ENCODE assay signal across 18 mouse cellular contexts in the genomic region with DNA sequence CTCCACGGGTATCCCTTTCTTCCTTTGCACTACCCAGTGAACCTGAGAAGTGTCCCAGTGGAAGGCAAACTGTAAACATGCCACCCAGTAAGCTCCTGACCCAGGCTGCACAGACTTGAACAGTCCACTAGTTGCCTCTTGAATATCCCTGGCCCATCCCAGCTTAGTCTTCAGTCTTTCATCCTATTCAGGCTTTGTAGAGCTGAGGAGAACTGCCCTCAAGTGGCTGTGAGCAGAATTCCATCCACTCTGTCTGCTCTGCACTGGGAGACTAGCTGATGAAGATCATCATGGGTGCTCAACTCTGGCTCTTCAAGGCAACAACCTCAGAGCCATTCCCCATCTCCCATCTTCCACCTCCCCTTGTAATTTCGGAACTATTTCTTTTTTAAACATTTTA.
DNase-seq lines count a peak whose midpoint lies in the region; ATAC-seq and TF ChIP-seq lines count a peak whose summit lies in the region.
"Had no signal": no experiment of that assay in that cellular context is flagged by ENCODE, and none has a peak within 500 bp of the region (broad histone marks: within the 10 kb centered on the region; RNA-seq: fewer than 3 reads in every experiment).

No protein-coding gene starts in this region.

- DNase-seq in forebrain, embryonic 10.5 days (ENCODE audit: extremely low spot score, low spot score): no peak
- no peak for DNase-seq in layer of hippocampus, adult 2 months (ENCODE audit: low spot score in 2 of 2)
- no peak for DNase-seq in layer of hippocampus, postnatal 36 days
- no peak for DNase-seq in midbrain, postnatal 0 days (ENCODE audit: low spot score)
- DNase-seq in midbrain, embryonic 14.5 days: no peak
- DNase-seq in right cerebral cortex, adult 2 months (ENCODE audit: low spot score in 2 of 2): no peak
- no peak for DNase-seq in left cerebral cortex, postnatal 10 days (ENCODE audit: extremely low spot score in 1 of 2, low spot score in 2 of 2)
- DNase-seq: cerebellum, adult 9-11 months; gastrocnemius, postnatal 10 days; kidney, postnatal 25 days; layer of hippocampus, adult 9-11 months; lung, adult 2 months; right cerebral cortex, postnatal 4 days had no signal

- no peak overlapping the region for H3K27ac ChIP-seq in forebrain, embryonic 16.5 days (ENCODE audit: low read length)
- no peak overlapping the region for H3K27ac ChIP-seq in forebrain, embryonic 10.5 days
- H3K27ac ChIP-seq in layer of hippocampus, adult 2 months: no peak overlapping the region
- H3K27ac ChIP-seq in midbrain, postnatal 0 days (ENCODE audit: low read depth, low read length): no peak overlapping the region
- no peak overlapping the region for H3K27ac ChIP-seq in midbrain, embryonic 14.5 days (replicated peaks; ENCODE audit: low read depth, low read length)
- H3K27ac ChIP-seq: hindbrain, embryonic 12.5 days; limb, embryonic 15.5 days had no signal

- no peak overlapping the region for H3K4me2 ChIP-seq in forebrain, embryonic 16.5 days (ENCODE audit: low read length)
- no peak overlapping the region for H3K4me2 ChIP-seq in midbrain, postnatal 0 days (ENCODE audit: low read depth, low read length, poor library complexity, severe bottlenecking)
- H3K4me2 ChIP-seq in midbrain, embryonic 14.5 days (ENCODE audit: low read length): no peak overlapping the region
- H3K4me2 ChIP-seq: hindbrain, embryonic 12.5 days; limb, embryonic 15.5 days had no signal

- no peak overlapping the region for H3K9ac ChIP-seq in forebrain, embryonic 16.5 days (replicated peaks; ENCODE audit: low read depth, low read length)
- no peak overlapping the region for H3K9ac ChIP-seq in midbrain, postnatal 0 days (replicated peaks; ENCODE audit: low read length, poor library complexity, severe bottlenecking)
- H3K9ac ChIP-seq in midbrain, embryonic 14.5 days (replicated peaks; ENCODE audit: low read length): no peak overlapping the region
- H3K9ac ChIP-seq: hindbrain, embryonic 12.5 days; limb, embryonic 15.5 days had no signal

- peak; percentile 57 for TF ChIP-seq CTCF in layer of hippocampus, adult 2 months (conservative IDR thresholded peaks at IDR 0.05)
- TF ChIP-seq CTCF in midbrain, postnatal 0 days (IDR thresholded peaks at IDR 0.05): peak; percentile 49

- peak; percentile 21; the same call in 1 of the 2 replicates for ATAC-seq in forebrain, embryonic 16.5 days
- no peak for ATAC-seq in midbrain, postnatal 0 days (ENCODE audit: low FRiP score)
- ATAC-seq in midbrain, embryonic 14.5 days (ENCODE audit: low FRiP score, low TSS enrichment): no peak
- ATAC-seq: intestine, embryonic 16.5 days had no signal

- peaks cover 4% of the 10 kb centered on the region for H3K4me1 ChIP-seq in forebrain, embryonic 16.5 days (replicated peaks; ENCODE audit: control insufficient read depth, insufficient read depth, low read length)
- no peaks in the 10 kb centered on the region for H3K4me1 ChIP-seq in forebrain, embryonic 10.5 days
- no peaks in the 10 kb centered on the region for H3K4me1 ChIP-seq in midbrain, postnatal 0 days (ENCODE audit: insufficient read depth, low read length)
- 0 out of 2 replicates have a peak, but pooled peaks cover 4% of the 10 kb centered on the region for H3K4me1 ChIP-seq in midbrain, embryonic 14.5 days (ENCODE audit: control insufficient read depth, insufficient read depth, low read length)
- H3K4me1 ChIP-seq: hindbrain, embryonic 12.5 days; limb, embryonic 15.5 days had no signal

- no peaks in the 10 kb centered on the region for H3K36me3 ChIP-seq in forebrain, embryonic 16.5 days (ENCODE audit: control insufficient read depth, insufficient read depth)
- no peaks in the 10 kb centered on the region for H3K36me3 ChIP-seq in forebrain, embryonic 10.5 days (replicated peaks)
- no peaks in the 10 kb centered on the region for H3K36me3 ChIP-seq in midbrain, postnatal 0 days (ENCODE audit: insufficient read depth, low read length)
- no peaks in the 10 kb centered on the region for H3K36me3 ChIP-seq in midbrain, embryonic 14.5 days (ENCODE audit: control insufficient read depth, insufficient read depth, low read length)
- H3K36me3 ChIP-seq: hindbrain, embryonic 12.5 days; limb, embryonic 15.5 days had no signal

- no peaks in the 10 kb centered on the region for H3K27me3 ChIP-seq in forebrain, embryonic 16.5 days (replicated peaks; ENCODE audit: control insufficient read depth, insufficient read depth, low read length)
- H3K27me3 ChIP-seq in forebrain, embryonic 10.5 days (ENCODE audit: poor library complexity, severe bottlenecking): no peaks in the 10 kb centered on the region
- no peaks in the 10 kb centered on the region for H3K27me3 ChIP-seq in midbrain, postnatal 0 days (ENCODE audit: insufficient read depth, low read length)
- H3K27me3 ChIP-seq in midbrain, embryonic 14.5 days (ENCODE audit: control insufficient read depth, insufficient read depth, low read length): no peaks in the 10 kb centered on the region
- H3K27me3 ChIP-seq: hindbrain, embryonic 12.5 days had no signal

- no peak overlapping the region for H3K4me3 ChIP-seq in forebrain, embryonic 16.5 days (replicated peaks; ENCODE audit: low read length)
- H3K4me3 ChIP-seq in forebrain, embryonic 10.5 days: no peak overlapping the region
- H3K4me3 ChIP-seq in layer of hippocampus, adult 2 months: no peak overlapping the region
- H3K4me3 ChIP-seq in midbrain, postnatal 0 days (ENCODE audit: low read depth, low read length): no peak overlapping the region
- no peak overlapping the region for H3K4me3 ChIP-seq in midbrain, embryonic 14.5 days (replicated peaks; ENCODE audit: low read depth, low read length)
- H3K4me3 ChIP-seq: erythroblast, embryonic 14.5 days; hindbrain, embryonic 12.5 days; limb, embryonic 15.5 days had no signal

- intact Hi-C loops in left cerebral cortex, postnatal 10 days (cut with DNase I): no loop called here

- 76% methylated on average over 2 of the region's 2 CpGs for WGBS in forebrain, embryonic 16.5 days
- WGBS in forebrain, embryonic 10.5 days: 89% methylated on average over 2 of the region's 2 CpGs
- WGBS in midbrain, postnatal 0 days: 73% methylated on average over 2 of the region's 2 CpGs
- WGBS in midbrain, embryonic 14.5 days: 87% methylated on average over 2 of the region's 2 CpGs

- no peaks in the 10 kb centered on the region for H3K9me3 ChIP-seq in forebrain, embryonic 16.5 days (ENCODE audit: control insufficient read depth, low read length)
- H3K9me3 ChIP-seq in forebrain, embryonic 10.5 days: no peaks in the 10 kb centered on the region
- no peaks in the 10 kb centered on the region for H3K9me3 ChIP-seq in midbrain, postnatal 0 days (ENCODE audit: low read length)
- no peaks in the 10 kb centered on the region for H3K9me3 ChIP-seq in midbrain, embryonic 14.5 days (ENCODE audit: control insufficient read depth, low read length)
- H3K9me3 ChIP-seq: hindbrain, embryonic 12.5 days; limb, embryonic 15.5 days had no signal
